Mouse (Mus musculus) heart, postnatal 14 days (tissue): ENCODE data around the gene Gm20929. TPM values are rescaled to one million over a fixed set of nuclear protein-coding genes. Genes with fewer than 3 reads are reported as not detected.
"Not testable (repeated sequence)": the region's sequence is repeated elsewhere in the genome, so short reads cannot be mapped to it uniquely, and the experiment has no call there.

ENCODE experiments used
- DNase-seq, 2 experiments: peaks; one replicate each; pipeline ENCODE4 v3.0.0; 2021 to 2022
- intact Hi-C: fragments of 180-260 bp; cut with DNase I; formaldehyde crosslinking; loops from one replicate; pipeline ENCODE4 v1.15.1; 2025
- long read RNA-seq, 2 experiments: library from polyadenylated mRNA; stranded (forward); transcript quantifications; one replicate each; pipeline ENCODE4 v2.0.0; 2021
- total RNA-seq, 2 experiments: library from RNA; stranded (reverse); gene quantifications; 2 replicates each; pipeline ENCODE4 v1.2.3; 2021

Gm20929 gene
- total RNA-seq, result not detected
- long read RNA-seq, experiment 1, result 0 reads
- long read RNA-seq, experiment 2, result 0 reads

GRCm38 (mm10) chrY:53843649-53844048, at the start of gene Gm20929:
Gene Gm20929 (plus strand): TSS chrY:53843949.
- DNase-seq, intact Hi-C loops: not testable (repeated sequence)
